Mouse (Mus musculus): ENCODE measurements around the gene Csde1. TPM values are rescaled to one million over a fixed set of nuclear protein-coding genes. Genes with fewer than 3 reads are reported as not detected.

Csde1 gene
- polyA plus RNA-seq, 2 experiments = 28.5 to 116 TPM

DNA sequence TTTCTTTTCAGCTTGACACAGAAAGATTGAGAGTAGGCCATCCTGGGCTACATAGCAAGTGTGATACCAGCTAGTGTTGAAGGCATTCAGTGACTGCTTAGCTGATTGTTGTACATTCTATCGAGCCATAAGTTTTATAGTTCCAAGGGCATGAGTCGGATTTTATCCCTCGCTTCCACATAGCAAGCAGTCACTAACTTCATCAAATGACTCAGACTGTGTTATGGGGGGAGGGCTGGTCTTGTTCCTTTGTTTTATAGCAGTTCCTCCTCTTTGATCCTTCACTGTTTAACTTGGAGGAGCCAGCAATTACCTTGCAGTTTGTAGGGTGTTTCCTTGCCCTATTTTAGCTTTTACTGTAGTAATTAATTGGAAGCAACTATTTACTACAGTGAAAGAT, 22.6 kb upstream of the Csde1 start:
- H3K27me3 ChIP-seq (ENCODE audit: control insufficient read depth, insufficient read depth, low read length) = no peaks in the 10 kb centered on the region
- H3K36me3 ChIP-seq (replicated peaks; ENCODE audit: control insufficient read depth, insufficient read depth, low read depth) = peaks cover 4% of the 10 kb centered on the region
- no peak overlapping the region for H3K4me3 ChIP-seq (ENCODE audit: insufficient read depth in 1 of 2, low read depth in 2 of 2, low read length in 2 of 2)
- TF ChIP-seq EP300 (IDR thresholded peaks at IDR 0.05; ENCODE audit: low read depth) (no peak), CTCF (IDR thresholded peaks at IDR 0.05; ENCODE audit: low read depth) (no peak)
- ATAC-seq (ENCODE audit: insufficient read depth) = no peak
- H3K27ac ChIP-seq = no peak overlapping the region
- WGBS (ENCODE audit: insufficient replicate concordance) = 84% methylated on average over 3 of the region's 3 CpGs
- no peak for DNase-seq (ENCODE audit: low read depth in 3 of 3, low spot score in 3 of 3)
- H3K4me2 ChIP-seq (ENCODE audit: low read depth) = no peak overlapping the region
- no peak overlapping the region for H3K9ac ChIP-seq (replicated peaks)
- H3K9me3 ChIP-seq (ENCODE audit: control insufficient read depth, low read length) = no peaks in the 10 kb centered on the region
- peaks cover 6 to 9% of the 10 kb centered on the region in 2 experiments; a peak in 3 of 4 replicates for H3K4me1 ChIP-seq (replicated peaks; ENCODE audit: control insufficient read depth in 2 of 2, insufficient read depth in 2 of 2, low read length in 1 of 2)

DNA sequence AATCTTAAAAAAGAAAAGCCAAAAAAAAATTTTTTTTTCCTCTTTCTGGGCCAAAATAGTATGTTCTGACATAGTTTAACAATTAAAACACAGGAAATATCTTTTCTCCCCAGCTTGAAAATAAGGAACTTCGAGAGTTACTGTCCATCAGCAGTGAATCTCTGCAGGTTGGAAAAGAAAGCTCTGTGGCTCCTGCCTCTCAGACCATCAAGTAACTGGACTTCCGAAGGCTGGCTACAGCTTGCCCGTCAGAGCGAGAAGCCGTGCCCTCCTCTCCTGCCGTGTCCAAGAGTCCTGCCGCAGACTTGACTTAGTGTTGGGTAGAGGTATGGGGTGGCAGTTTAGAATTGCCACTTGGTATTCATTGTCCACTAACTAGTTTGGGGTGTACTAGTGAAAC, 18.6 kb upstream of the Csde1 start:
- no peak for TF ChIP-seq CTCF (IDR thresholded peaks at IDR 0.05; ENCODE audit: low read depth)
- no peak for TF ChIP-seq EP300 (IDR thresholded peaks at IDR 0.05; ENCODE audit: low read depth)
- Histone ChIP-seq H3K4me1 (replicated peaks; ENCODE audit: control insufficient read depth in 2 of 2, insufficient read depth in 2 of 2, low read length in 1 of 2) (peaks cover under 1 to 4% of the 10 kb centered on the region in 2 experiments; a peak in 2 of 4 replicates), H3K27ac (no peak overlapping the region), H3K9me3 (ENCODE audit: control insufficient read depth, low read length) (no peaks in the 10 kb centered on the region), H3K27me3 (ENCODE audit: control insufficient read depth, insufficient read depth, low read length) (no peaks in the 10 kb centered on the region), H3K4me3 (ENCODE audit: insufficient read depth in 1 of 2, low read depth in 2 of 2, low read length in 2 of 2) (no peak overlapping the region), H3K9ac (replicated peaks) (no peak overlapping the region), H3K36me3 (replicated peaks; ENCODE audit: control insufficient read depth, insufficient read depth, low read depth) (peaks cover 4% of the 10 kb centered on the region), H3K4me2 (ENCODE audit: low read depth) (no peak overlapping the region)
- DNase-seq (ENCODE audit: low read depth in 3 of 3, low spot score in 3 of 3) = no peak
- 86% methylated on average over 7 of the region's 7 CpGs for WGBS (ENCODE audit: insufficient replicate concordance)
- ATAC-seq (ENCODE audit: insufficient read depth) = no peak

DNA sequence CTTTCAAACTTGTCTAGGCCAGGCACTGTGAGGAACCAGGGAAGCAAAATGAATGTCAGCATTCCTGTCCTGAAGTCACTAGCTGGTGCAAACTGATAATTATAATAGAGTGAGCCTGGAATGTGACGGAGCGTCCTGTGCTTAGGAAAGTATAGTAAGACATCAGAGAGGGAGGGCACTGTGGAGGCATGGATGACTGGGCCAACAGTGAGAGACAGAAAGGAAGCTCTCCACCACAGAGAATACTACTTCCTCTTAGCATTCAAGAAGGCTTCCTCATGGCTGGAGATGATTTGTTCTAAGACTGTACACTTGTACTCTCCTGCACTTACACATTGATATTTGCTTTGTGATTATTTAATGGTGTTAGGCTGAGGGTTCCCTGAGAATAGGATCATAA, 2.9 kb upstream of the Csde1 start:
- Histone ChIP-seq H3K27me3 (ENCODE audit: control insufficient read depth, insufficient read depth, low read length) (no peaks in the 10 kb centered on the region), H3K4me3 (ENCODE audit: insufficient read depth in 1 of 2, low read depth in 2 of 2, low read length in 2 of 2) (no peak overlapping the region), H3K4me1 (replicated peaks; ENCODE audit: control insufficient read depth in 2 of 2, insufficient read depth in 2 of 2, low read length in 1 of 2) (peaks cover 4 to 9% of the 10 kb centered on the region in 2 experiments), H3K27ac (no peak overlapping the region), H3K9ac (replicated peaks) (no peak overlapping the region), H3K9me3 (ENCODE audit: control insufficient read depth, low read length) (no peaks in the 10 kb centered on the region), H3K36me3 (replicated peaks; ENCODE audit: control insufficient read depth, insufficient read depth, low read depth) (no peaks in the 10 kb centered on the region), H3K4me2 (ENCODE audit: low read depth) (no peak overlapping the region)
- ATAC-seq (ENCODE audit: insufficient read depth) (no peak), DNase-seq (ENCODE audit: low read depth in 3 of 3, low spot score in 3 of 3) (no peak)
- WGBS (ENCODE audit: insufficient replicate concordance) = 41% methylated on average over 2 of the region's 2 CpGs
- TF ChIP-seq CTCF (IDR thresholded peaks at IDR 0.05; ENCODE audit: low read depth) (no peak), EP300 (IDR thresholded peaks at IDR 0.05; ENCODE audit: low read depth) (no peak)

DNA sequence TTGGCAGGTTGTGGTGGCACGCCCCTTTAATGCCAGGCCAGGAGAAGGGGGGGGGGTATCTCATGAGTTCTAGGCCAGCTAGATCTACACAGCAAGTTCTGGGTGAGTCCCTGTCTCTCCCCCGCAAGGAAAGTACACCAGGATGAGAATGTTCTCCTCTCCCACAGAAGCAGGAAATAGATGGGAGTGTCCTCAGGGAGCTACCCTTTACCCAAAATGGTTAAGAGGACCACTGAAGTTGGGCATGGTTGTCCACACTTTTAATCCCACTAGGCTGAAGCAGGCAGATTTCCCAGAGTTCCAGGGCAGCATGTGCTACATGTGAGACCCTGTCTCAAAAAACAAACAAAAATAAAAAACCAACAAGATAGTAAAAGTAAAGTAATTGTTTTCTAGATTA, 764 bp upstream of the Csde1 start:
- H3K4me1 ChIP-seq (replicated peaks; ENCODE audit: control insufficient read depth in 2 of 2, insufficient read depth in 2 of 2, low read length in 1 of 2) = peaks cover 6 to 9% of the 10 kb centered on the region in 2 experiments
- no peak for TF ChIP-seq CTCF (IDR thresholded peaks at IDR 0.05; ENCODE audit: low read depth)
- no peak for TF ChIP-seq EP300 (IDR thresholded peaks at IDR 0.05; ENCODE audit: low read depth)
- no peak overlapping the region; the same call in 1 of the 2 replicates for H3K9ac ChIP-seq (replicated peaks)
- peak overlapping the region in 1 of 2 experiments; percentile 92; a peak in 2 of 4 replicates for H3K4me3 ChIP-seq (ENCODE audit: insufficient read depth in 1 of 2, low read depth in 2 of 2, low read length in 2 of 2)
- 64% methylated on average over 2 of the region's 2 CpGs for WGBS (ENCODE audit: insufficient replicate concordance)
- no peaks in the 10 kb centered on the region for H3K9me3 ChIP-seq (ENCODE audit: control insufficient read depth, low read length)
- peak overlapping the region; percentile 94 for H3K4me2 ChIP-seq (ENCODE audit: low read depth)
- ATAC-seq (ENCODE audit: insufficient read depth) (no peak), DNase-seq (ENCODE audit: low read depth in 3 of 3, low spot score in 3 of 3) (no peak)
- no peak overlapping the region; the same call in 1 of the 2 replicates for H3K27ac ChIP-seq
- H3K36me3 ChIP-seq (replicated peaks; ENCODE audit: control insufficient read depth, insufficient read depth, low read depth) = no peaks in the 10 kb centered on the region
- H3K27me3 ChIP-seq (ENCODE audit: control insufficient read depth, insufficient read depth, low read length) = no peaks in the 10 kb centered on the region

DNA sequence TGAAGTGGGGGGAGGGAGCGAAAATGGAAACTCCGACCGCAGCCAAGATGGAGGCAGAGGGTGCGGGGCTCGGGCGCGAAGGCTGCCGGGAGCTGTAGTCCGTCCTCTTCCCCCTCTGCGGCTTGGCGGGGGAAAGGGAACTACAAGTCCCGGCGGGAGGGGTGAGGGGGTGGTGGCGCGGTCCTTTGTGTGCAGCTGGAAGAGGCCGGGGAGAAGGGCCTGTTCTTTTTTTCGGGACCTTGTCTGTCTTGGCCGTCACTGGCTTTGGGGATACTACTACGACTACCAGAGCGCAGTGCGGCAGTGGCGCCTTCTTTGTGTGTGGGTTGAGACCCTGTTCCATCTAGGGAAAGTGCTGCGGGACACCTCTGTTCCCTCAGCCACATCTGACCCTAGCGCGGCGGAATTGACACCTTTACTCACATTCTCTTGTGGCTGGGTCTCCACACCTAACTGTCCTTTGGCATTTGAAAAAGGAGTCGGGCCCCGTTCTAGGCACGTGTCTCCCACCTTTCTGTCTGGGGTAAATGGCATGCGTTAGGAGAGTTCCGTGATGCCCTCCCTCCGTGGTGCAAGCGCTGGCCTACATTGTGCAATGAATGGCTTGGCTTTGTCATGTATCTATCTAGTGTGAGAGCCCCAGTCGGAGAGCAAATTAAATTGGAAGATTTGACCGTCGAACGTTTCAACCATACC, 865 bp downstream of the Csde1 start:
- Histone ChIP-seq H3K4me3 (ENCODE audit: insufficient read depth in 1 of 2, low read depth in 2 of 2, low read length in 2 of 2) (peak overlapping the region; percentile 90 to 92), H3K27me3 (ENCODE audit: control insufficient read depth, insufficient read depth, low read length) (no peaks in the 10 kb centered on the region), H3K4me2 (ENCODE audit: low read depth) (peak overlapping the region; percentile 94), H3K27ac (peak overlapping the region; percentile 77), H3K4me1 (replicated peaks; ENCODE audit: control insufficient read depth in 2 of 2, insufficient read depth in 2 of 2, low read length in 1 of 2) (peaks cover 6 to 9% of the 10 kb centered on the region in 2 experiments), H3K36me3 (replicated peaks; ENCODE audit: control insufficient read depth, insufficient read depth, low read depth) (no peaks in the 10 kb centered on the region), H3K9me3 (ENCODE audit: control insufficient read depth, low read length) (no peaks in the 10 kb centered on the region), H3K9ac (replicated peaks) (peak overlapping the region; percentile 93)
- DNase-seq (ENCODE audit: low read depth in 3 of 3, low spot score in 3 of 3) (peak; percentile 77 to 79 (median 77)), ATAC-seq (ENCODE audit: insufficient read depth) (peak; percentile 89)
- under 1% methylated on average over 36 of the region's 37 CpGs for WGBS (ENCODE audit: insufficient replicate concordance)
- TF ChIP-seq CTCF (IDR thresholded peaks at IDR 0.05; ENCODE audit: low read depth) = no peak
- TF ChIP-seq EP300 (IDR thresholded peaks at IDR 0.05; ENCODE audit: low read depth) = no peak
